Mouse (Mus musculus) CH12.LX (cell line): ENCODE measurements at regions not wholly inside any gene's neighbourhood (a gene's known extent, or its start where the extent isn't known, plus 50 kb on each side); places are given as distances from the start of the nearest gene placed in this dataset.

Experiments
- DNase-seq: peaks from one replicate; pipeline ENCODE4 v3.0.0-alpha.2; 2013; ENCODE audit errors: extremely low read depth
- H3K27ac ChIP-seq: 2 replicates; pipeline ENCODE4 v1.5.1; 2012; ENCODE audit warnings: low read depth, mild to moderate bottlenecking, control low read depth, moderate library complexity; ENCODE audit not compliant: insufficient read depth
- H3K27me3 ChIP-seq: replicated peaks from 2 replicates; pipeline ENCODE3; 2012; ENCODE audit warnings: inconsistent platforms
- H3K36me3 ChIP-seq, 2 experiments: replicated peaks in 1 of 2; 2 replicates each; pipeline versions ENCODE3 to v1.6.1; 2012; ENCODE audit warnings: inconsistent platforms in 1 of 2, low read length in 1 of 2, mild to moderate bottlenecking in 1 of 2, mixed read lengths in 1 of 2, moderate library complexity in 1 of 2; ENCODE audit not compliant: control insufficient read depth in 1 of 2, insufficient read depth in 1 of 2
- H3K4me1 ChIP-seq, 2 experiments: 2 replicates each; pipeline ENCODE4 v1.6.1; 2012; ENCODE audit warnings: inconsistent platforms in 1 of 2, moderate library complexity in 1 of 2; ENCODE audit not compliant: insufficient read depth in 2 of 2, control insufficient read depth in 1 of 2
- H3K4me2 ChIP-seq: 2 replicates; pipeline ENCODE4 v1.6.1; 2012; ENCODE audit warnings: low read depth, mild to moderate bottlenecking, control low read depth; ENCODE audit not compliant: poor library complexity, insufficient read depth, severe bottlenecking
- H3K4me3 ChIP-seq, 3 experiments: fragments of 150-350 bp in 1 of 3; sonication (generic) in 1 of 3; replicated peaks in 1 of 3; 2 replicates each; pipeline versions ENCODE3 to v1.5.1; 2011 to 2012; ENCODE audit warnings: low read depth in 2 of 3, low read length in 2 of 3, mild to moderate bottlenecking in 2 of 3, moderate library complexity in 2 of 3, control low read depth in 1 of 3, improper control_type of control experiment in 1 of 3, inconsistent platforms in 1 of 3, mixed read lengths in 1 of 3; ENCODE audit not compliant: poor library complexity in 1 of 3
- H3K79me2 ChIP-seq: replicated peaks from 2 replicates; pipeline ENCODE4 v1.6.1; 2012; ENCODE audit warnings: mild to moderate bottlenecking, moderate library complexity; ENCODE audit not compliant: control insufficient read depth, poor library complexity, insufficient read depth, severe bottlenecking; ENCODE audit errors: extremely low read depth
- H3K9ac ChIP-seq: 2 replicates; pipeline ENCODE4 v1.6.1; 2012; ENCODE audit warnings: low read depth, mild to moderate bottlenecking, control low read depth, moderate library complexity; ENCODE audit not compliant: insufficient read depth
- H3K9me3 ChIP-seq: replicated peaks from 2 replicates; pipeline ENCODE3; 2012; ENCODE audit warnings: low read length, inconsistent platforms, mixed read lengths
- MAZ ChIP-seq: IDR thresholded peaks from 2 replicates; pipeline ENCODE4 v1.6.1; 2012; ENCODE audit warnings: low read depth, mild to moderate bottlenecking, inconsistent platforms, low read length, improper control_type of control experiment, moderate library complexity
- PAX5 ChIP-seq: IDR thresholded peaks from 2 replicates; pipeline ENCODE4 v1.6.1; 2012; ENCODE audit warnings: low read length, inconsistent platforms, mixed read lengths
- dilution Hi-C: fragments of 300-500 bp; cut with MboI; formaldehyde crosslinking; loops from 2 replicates; pipeline ENCODE4 v1.14.3; 2020; ENCODE audit warnings: low sequenced_read_pairs; ENCODE audit not compliant: extremely low pct_unique_long_range_greater_than_20kb, extremely low pct_ligation_motif_present
- in situ Hi-C: fragments of 300-500 bp; cut with MboI; formaldehyde crosslinking; loops from 3 replicates; pipeline ENCODE4 v1.14.3; 2019; ENCODE audit warnings: low sequenced_read_pairs, low pct_ligation_motif_present, low pct_unique_long_range_greater_than_20kb, mixed read lengths

- H3K27me3 ChIP-seq, result no peaks in the 10 kb centered on the region
- dilution Hi-C loops (no loop called here), in situ Hi-C loops (no loop called here)
- no peak overlapping the region for H3K4me3 ChIP-seq
- no peak overlapping the region for H3K4me2 ChIP-seq
- H3K36me3 ChIP-seq, result no peaks in the 10 kb centered on the region
- no peaks in the 10 kb centered on the region for H3K79me2 ChIP-seq
- no peaks in the 10 kb centered on the region for H3K4me1 ChIP-seq
- no peaks in the 10 kb centered on the region for H3K9me3 ChIP-seq
- DNase-seq, result no peak
- TF ChIP-seq PAX5 (no peak), MAZ (no peak)
- H3K27ac ChIP-seq, result no peak overlapping the region
- no peak overlapping the region for H3K9ac ChIP-seq
These were observed 683.7 kb upstream of the Fam84a start for GRCm38 (mm10) chr12:14835510-14835909.
